Mouse (Mus musculus): ENCODE results near the gene Cd300lg.

GRCm38 (mm10) chr11:102063076-102063475 is 21.8 kb downstream of the Cd300lg start:
- TF ChIP-seq POLR2A (IDR thresholded peaks at IDR 0.05; ENCODE audit: borderline replicate concordance, control insufficient read depth, low read depth, low read length) (no peak), CTCF (IDR thresholded peaks at IDR 0.05; ENCODE audit: control insufficient read depth, insufficient read depth, low read length) (no peak)

Measured in bone marrow, adult 2 months (tissue).